In genomic region chr19:37032364-37032763, GRCm38 (mm10) we compare ENCODE assay signal across 17 mouse cellular contexts.
"Had no signal": no experiment of that assay in that cellular context is flagged by ENCODE, and none has a peak within 500 bp of the region (broad histone marks: within the 10 kb centered on the region; RNA-seq: fewer than 3 reads in every experiment).

No protein-coding gene starts in this region.

- H3K4me3 ChIP-seq: lung, embryonic 15.5 days; megakaryocyte, embryonic 14.5 days; midbrain, embryonic 13.5 days; midbrain, embryonic 15.5 days; neural tube, embryonic 12.5 days; stomach, embryonic 15.5 days had no signal

- H3K4me1 ChIP-seq: lung, embryonic 15.5 days; megakaryocyte, embryonic 14.5 days; midbrain, embryonic 13.5 days; midbrain, embryonic 15.5 days; neural tube, embryonic 12.5 days; stomach, embryonic 15.5 days had no signal

- H3K36me3 ChIP-seq: lung, embryonic 15.5 days; midbrain, embryonic 15.5 days; stomach, embryonic 15.5 days had no signal

- H3K4me2 ChIP-seq: lung, embryonic 15.5 days; midbrain, embryonic 11.5 days; midbrain, embryonic 13.5 days; midbrain, embryonic 15.5 days; neural tube, embryonic 12.5 days; stomach, embryonic 15.5 days had no signal

- H3K9me3 ChIP-seq: lung, embryonic 15.5 days; megakaryocyte, embryonic 14.5 days; midbrain, embryonic 13.5 days; midbrain, embryonic 15.5 days; neural tube, embryonic 12.5 days; stomach, embryonic 15.5 days had no signal

- ATAC-seq: lung, postnatal 0 days; midbrain, embryonic 13.5 days; midbrain, embryonic 15.5 days had no signal

- H3K27ac ChIP-seq: lung, embryonic 15.5 days; macrophage; midbrain, embryonic 13.5 days; midbrain, embryonic 15.5 days; neural tube, embryonic 12.5 days; stomach, embryonic 15.5 days; stomach, postnatal 0 days had no signal

- H3K27me3 ChIP-seq: lung, embryonic 15.5 days; midbrain, embryonic 13.5 days; midbrain, embryonic 15.5 days; neural tube, embryonic 12.5 days; stomach, embryonic 15.5 days had no signal

- DNase-seq: lung, adult 2 months; lung, postnatal 14 days; lung, postnatal 36 days; right cerebral cortex, postnatal 14 days; thymus, adult 18-20 months; thymus, postnatal 14 days; thymus, postnatal 36 days had no signal

- H3K9ac ChIP-seq: lung, embryonic 15.5 days; midbrain, embryonic 13.5 days; midbrain, embryonic 15.5 days; neural tube, embryonic 12.5 days; stomach, embryonic 15.5 days had no signal
